ENCODE assay signal across 26 mouse cellular contexts in the genomic region with DNA sequence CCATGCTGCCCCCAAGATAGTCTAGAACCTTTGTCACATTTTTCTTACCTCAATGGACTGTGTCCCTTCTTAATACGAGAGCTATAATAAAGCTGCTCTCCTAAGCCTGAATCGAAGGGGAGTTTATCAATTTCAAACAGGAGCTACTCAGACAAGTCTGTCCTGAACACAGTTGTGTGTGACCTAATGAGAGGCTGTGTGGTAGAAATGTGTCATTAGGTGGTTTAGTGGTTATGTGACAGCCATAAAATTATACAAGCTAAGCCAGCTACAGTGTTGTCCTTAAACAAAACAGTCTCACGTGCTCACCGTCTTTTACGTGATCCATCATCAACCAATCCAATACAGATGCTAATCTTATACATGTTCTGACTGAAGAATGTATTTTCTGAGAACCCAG.
"Had no signal": no experiment of that assay in that cellular context is flagged by ENCODE, and none has a peak within 500 bp of the region (broad histone marks: within the 10 kb centered on the region; RNA-seq: fewer than 3 reads in every experiment).

No protein-coding gene starts in this region.

- H3K4me1 ChIP-seq: heart, embryonic 15.5 days had no signal

- DNase-seq: gastrocnemius, postnatal 10 days; gastrocnemius, postnatal 25 days; heart, adult 2 months; heart, postnatal 14 days; heart, postnatal 36 days; kidney, adult 18-20 months; kidney, adult 8-10 months; kidney, postnatal 14 days; kidney, postnatal 36 days; layer of hippocampus, adult 9-11 months; layer of hippocampus, postnatal 36 days; left cerebral cortex, postnatal 4 days; liver, embryonic 13.5 days had no signal

- H3K4me2 ChIP-seq: heart, embryonic 11.5 days; heart, embryonic 13.5 days; heart, embryonic 15.5 days; hindbrain, embryonic 12.5 days; hindbrain, embryonic 14.5 days; kidney, embryonic 15.5 days; limb, embryonic 13.5 days; limb, embryonic 15.5 days; liver, embryonic 13.5 days; liver, embryonic 15.5 days had no signal

- H3K27me3 ChIP-seq: heart, embryonic 13.5 days; heart, embryonic 15.5 days; hindbrain, embryonic 12.5 days; kidney, embryonic 15.5 days; limb, embryonic 13.5 days; limb, embryonic 15.5 days; liver, embryonic 13.5 days; liver, embryonic 15.5 days had no signal

- H3K9me3 ChIP-seq: heart, embryonic 13.5 days; heart, embryonic 15.5 days; hindbrain, embryonic 12.5 days; kidney, embryonic 15.5 days; limb, embryonic 13.5 days; limb, embryonic 15.5 days; liver, embryonic 13.5 days; liver, embryonic 15.5 days had no signal

- ATAC-seq: hindbrain, embryonic 16.5 days; inflammation-experienced regulatory T-cells, adult 6 months; intestine, embryonic 16.5 days had no signal

- H3K27ac ChIP-seq: heart, adult 2 months; heart, embryonic 13.5 days; heart, embryonic 15.5 days; hindbrain, embryonic 12.5 days; hindbrain, embryonic 14.5 days; kidney, embryonic 15.5 days; kidney, postnatal 0 days; limb, embryonic 13.5 days; limb, embryonic 15.5 days; liver, embryonic 13.5 days; liver, embryonic 15.5 days had no signal

- H3K9ac ChIP-seq: heart, embryonic 13.5 days; heart, embryonic 15.5 days; hindbrain, embryonic 12.5 days; hindbrain, embryonic 14.5 days; kidney, embryonic 15.5 days; limb, embryonic 13.5 days; limb, embryonic 15.5 days; liver, embryonic 13.5 days; liver, embryonic 15.5 days had no signal

- H3K4me3 ChIP-seq: heart, adult 2 months; heart, embryonic 13.5 days; heart, embryonic 15.5 days; hindbrain, embryonic 12.5 days; kidney, embryonic 15.5 days; limb, embryonic 13.5 days; limb, embryonic 15.5 days; liver, embryonic 13.5 days; liver, embryonic 15.5 days had no signal

- H3K36me3 ChIP-seq: heart, embryonic 13.5 days; heart, embryonic 15.5 days; hindbrain, embryonic 12.5 days; kidney, embryonic 15.5 days; limb, embryonic 13.5 days; limb, embryonic 15.5 days; liver, embryonic 13.5 days; liver, embryonic 15.5 days had no signal
